Mouse (Mus musculus) MEL (cell line): ENCODE measurements around the gene Setd4.

Source experiments
- CTCF ChIP-seq, 3 experiments: IDR thresholded peaks in 2 of 3; conservative IDR thresholded peaks in 1 of 3; 2 replicates each; pipeline ENCODE4 v1.5.1; 2011 to 2012; ENCODE audit warnings: low read length in 3 of 3, low read depth in 2 of 3, mild to moderate bottlenecking in 2 of 3, improper control_type of control experiment in 1 of 3, inconsistent platforms in 1 of 3, mixed read lengths in 1 of 3, moderate library complexity in 1 of 3; ENCODE audit not compliant: control insufficient read depth in 1 of 3, insufficient read depth in 1 of 3, poor library complexity in 1 of 3, severe bottlenecking in 1 of 3
- EP300 ChIP-seq, 2 experiments: IDR thresholded peaks; 2 replicates each; pipeline ENCODE4 v1.6.1; 2011; ENCODE audit warnings: improper control_type of control experiment in 2 of 2, low read length in 2 of 2, low read depth in 1 of 2, mild to moderate bottlenecking in 1 of 2
- KAT2A ChIP-seq: conservative IDR thresholded peaks from 2 replicates; pipeline ENCODE4 v1.6.1; 2012; ENCODE audit warnings: low read depth, low read length, improper control_type of control experiment, inconsistent platforms
- MXI1 ChIP-seq: IDR thresholded peaks from 2 replicates; pipeline ENCODE4 v1.6.1; 2011; ENCODE audit warnings: mild to moderate bottlenecking, low read depth, low read length, improper control_type of control experiment
- USF1 ChIP-seq: IDR thresholded peaks from 2 replicates; pipeline ENCODE4 v1.6.1; 2014; ENCODE audit warnings: low read depth, mild to moderate bottlenecking, inconsistent platforms, low read length, improper control_type of control experiment, moderate library complexity
- ZC3H11A ChIP-seq: IDR thresholded peaks from 2 replicates; pipeline ENCODE4 v1.6.1; 2012; ENCODE audit warnings: low read depth, mild to moderate bottlenecking, inconsistent platforms, low read length, improper control_type of control experiment
- ZKSCAN1 ChIP-seq: IDR thresholded peaks from 2 replicates; pipeline ENCODE4 v1.6.1; 2012; ENCODE audit warnings: low read depth, mild to moderate bottlenecking, inconsistent platforms, low read length, improper control_type of control experiment, moderate library complexity
- ZNF384 ChIP-seq: IDR thresholded peaks from 2 replicates; pipeline ENCODE4 v1.6.1; 2012; ENCODE audit warnings: low read depth, mild to moderate bottlenecking, inconsistent platforms, low read length, improper control_type of control experiment

DNA sequence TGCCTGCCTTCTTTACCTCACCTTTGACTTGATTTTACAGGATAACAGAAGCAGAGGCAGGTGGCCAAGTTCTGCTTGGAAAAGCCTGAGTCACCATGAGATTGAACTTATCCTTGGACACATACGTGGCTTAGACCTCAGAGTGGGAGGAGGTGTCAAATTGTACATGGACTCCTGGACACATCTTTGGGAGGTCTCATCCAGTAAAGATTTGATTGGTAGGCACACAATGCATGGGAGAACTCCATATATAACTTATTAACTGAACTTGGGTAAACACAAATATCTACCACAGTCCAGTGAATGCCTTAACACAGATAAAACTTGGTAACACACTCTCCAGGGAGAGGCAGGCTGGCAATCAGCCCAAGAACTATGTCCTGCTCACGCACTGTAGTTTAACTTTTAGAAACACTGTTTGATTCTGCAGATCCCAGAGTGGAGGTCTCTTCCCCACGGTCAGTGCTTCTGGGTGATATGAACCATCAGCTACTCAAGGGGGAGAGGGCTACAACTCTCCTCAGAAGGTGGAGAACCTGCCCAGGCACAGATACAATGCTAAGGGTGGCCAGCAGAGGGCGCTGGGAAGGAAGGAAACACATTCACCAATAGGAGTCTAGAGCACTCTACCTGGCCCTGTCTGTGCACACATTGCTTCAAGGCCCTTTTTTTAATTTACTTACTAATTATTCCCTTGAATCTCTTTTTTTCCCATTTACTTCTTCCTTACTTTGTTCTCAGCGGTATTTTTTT, 11.4 kb upstream of the Setd4 start:
- TF ChIP-seq CTCF (IDR thresholded peaks at IDR 0.05 in 2 of 3, conservative IDR thresholded peaks at IDR 0.05 in 1 of 3; ENCODE audit: control insufficient read depth in 1 of 3, insufficient read depth in 1 of 3, low read depth in 2 of 3, low read length in 3 of 3, poor library complexity in 1 of 3, severe bottlenecking in 1 of 3) (peak; percentile 78 to 88 (median 82)), ZC3H11A (peak; percentile 49), KAT2A (no peak), MXI1 (no peak), ZKSCAN1 (no peak), ZNF384 (0 out of 2 replicates have a peak, but pooled peaks have one; percentile 18), USF1 (no peak), EP300 (IDR thresholded peaks at IDR 0.05; ENCODE audit: low read depth in 1 of 2, low read length in 2 of 2) (0 out of 4 replicates have a peak, but pooled peaks of 1 of the 2 experiments have one; percentile 18)
